Mouse (Mus musculus) bone marrow, adult 2 months (tissue): ENCODE results near the gene Il1rapl2.

Experiments used
- CTCF ChIP-seq: fragments of 200-500 bp; IDR thresholded peaks from 2 replicates; pipeline ENCODE4 v1.5.1; 2011; ENCODE audit warnings: low read length, control low read depth; ENCODE audit not compliant: control insufficient read depth, insufficient read depth
- POLR2A ChIP-seq: fragments of 200-500 bp; IDR thresholded peaks from 2 replicates; pipeline ENCODE4 v1.6.1; 2011; ENCODE audit warnings: low read depth, mild to moderate bottlenecking, control low read depth, low read length, borderline replicate concordance; ENCODE audit not compliant: control insufficient read depth

DNA sequence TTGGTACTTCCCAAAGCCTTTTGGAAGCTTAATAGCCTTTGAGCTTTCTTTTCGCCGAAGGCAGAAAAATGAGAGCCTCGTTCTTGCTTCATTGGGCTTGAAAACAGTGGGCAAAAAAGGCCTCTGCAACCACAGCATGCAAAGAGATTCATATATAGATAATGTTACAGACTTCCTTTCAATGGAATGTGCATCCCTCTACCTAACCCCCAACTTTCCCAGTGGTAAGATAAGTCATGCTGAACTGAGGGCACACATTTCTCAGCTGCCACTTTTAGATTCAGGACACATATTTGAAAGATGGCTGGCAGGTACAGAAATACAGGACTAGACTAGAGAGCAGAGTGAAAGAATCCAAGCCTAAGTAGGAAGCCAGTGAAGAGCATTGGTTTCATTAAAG, 185.1 kb downstream of the Il1rapl2 start:
- no peak for TF ChIP-seq CTCF
- no peak for TF ChIP-seq POLR2A
